Mouse (Mus musculus) brain, embryonic 14.5 days (tissue): ENCODE results near the gene Lipc.

ENCODE experiments used
- CTCF ChIP-seq: fragments of 200-500 bp; IDR thresholded peaks from 2 replicates; pipeline ENCODE4 v1.5.1; 2012; ENCODE audit warnings: inconsistent platforms, mild to moderate bottlenecking, moderate library complexity, borderline replicate concordance; ENCODE audit not compliant: insufficient read depth, insufficient read length; ENCODE audit errors: extremely low read depth
- POLR2A ChIP-seq: fragments of 200-500 bp; IDR thresholded peaks from 2 replicates; pipeline ENCODE4 v1.6.1; 2012; ENCODE audit warnings: mild to moderate bottlenecking, inconsistent platforms, borderline replicate concordance; ENCODE audit not compliant: poor library complexity, insufficient read depth, insufficient read length, severe bottlenecking; ENCODE audit errors: extremely low read depth

DNA sequence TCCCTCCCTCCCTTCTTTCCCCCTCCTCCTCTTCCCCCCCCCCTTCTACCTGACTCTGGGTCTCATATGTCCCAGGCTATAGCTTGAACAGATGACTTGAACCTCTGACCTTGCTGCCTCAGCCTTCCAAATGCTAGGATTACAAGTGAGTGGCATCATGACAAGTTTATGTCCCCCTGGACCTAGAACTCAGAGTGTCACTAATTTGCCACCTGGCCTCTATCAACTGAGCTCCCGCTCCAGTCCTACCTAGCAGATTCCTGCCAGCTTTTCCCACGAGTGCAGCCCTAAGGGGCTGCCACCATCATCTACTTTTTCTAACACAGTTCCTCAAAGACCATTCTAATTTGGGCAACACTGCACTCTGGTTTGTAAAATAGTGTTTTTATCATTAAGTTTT is 13.2 kb downstream of the Lipc start:
- no peak for TF ChIP-seq POLR2A
- no peak for TF ChIP-seq CTCF
